Mouse (Mus musculus): Measurements from ENCODE around the gene Gan.

GRCm38 (mm10) chr8:117156866-117157768 lies 818 bp upstream of the Gan start:
- no peak for TF ChIP-seq TAL1 (IDR thresholded peaks at IDR 0.05; ENCODE audit: low read length)
- TF ChIP-seq GATA1 (IDR thresholded peaks at IDR 0.05; ENCODE audit: low read length): peak; percentile 30; the same call in 1 of the 2 replicates
